Mouse (Mus musculus): ENCODE measurements at regions not wholly inside any gene's neighbourhood (a gene's known extent, or its start where the extent isn't known, plus 50 kb on each side); places are given as distances from the start of the nearest gene placed in this dataset.

- no peak overlapping the region for H3K27ac ChIP-seq (ENCODE audit: control insufficient read depth, low read depth, low read length)
- DNase-seq (ENCODE audit: low read depth, low spot score): no peak
- no peaks in the 10 kb centered on the region for H3K4me1 ChIP-seq (ENCODE audit: control insufficient read depth in 1 of 2, insufficient read depth in 2 of 2, low read length in 2 of 2)
- no peak overlapping the region for H3K4me3 ChIP-seq (ENCODE audit: control insufficient read depth in 1 of 2, insufficient read depth in 1 of 2, low read depth in 2 of 2, low read length in 2 of 2)
- H3K36me3 ChIP-seq (ENCODE audit: control insufficient read depth in 1 of 2, insufficient read depth in 2 of 2, low read length in 2 of 2): no peaks in the 10 kb centered on the region
- no peaks in the 10 kb centered on the region for H3K9me3 ChIP-seq (replicated peaks; ENCODE audit: insufficient read depth, low read length)
- no peak for TF ChIP-seq CHD2 (IDR thresholded peaks at IDR 0.05; ENCODE audit: low read length)
- no peaks in the 10 kb centered on the region for H3K27me3 ChIP-seq (ENCODE audit: control insufficient read depth in 1 of 2, insufficient read depth in 2 of 2, low read length in 2 of 2)
- H3K9ac ChIP-seq (ENCODE audit: control insufficient read depth, low read depth, low read length, poor library complexity, severe bottlenecking): no peak overlapping the region
- H3K79me2 ChIP-seq (ENCODE audit: control insufficient read depth, insufficient read depth, low read length, poor library complexity): no peaks in the 10 kb centered on the region
These were observed 1371.0 kb upstream of the Adam24 start for GRCm38 (mm10) chr8:39303742-39304336.

DNA sequence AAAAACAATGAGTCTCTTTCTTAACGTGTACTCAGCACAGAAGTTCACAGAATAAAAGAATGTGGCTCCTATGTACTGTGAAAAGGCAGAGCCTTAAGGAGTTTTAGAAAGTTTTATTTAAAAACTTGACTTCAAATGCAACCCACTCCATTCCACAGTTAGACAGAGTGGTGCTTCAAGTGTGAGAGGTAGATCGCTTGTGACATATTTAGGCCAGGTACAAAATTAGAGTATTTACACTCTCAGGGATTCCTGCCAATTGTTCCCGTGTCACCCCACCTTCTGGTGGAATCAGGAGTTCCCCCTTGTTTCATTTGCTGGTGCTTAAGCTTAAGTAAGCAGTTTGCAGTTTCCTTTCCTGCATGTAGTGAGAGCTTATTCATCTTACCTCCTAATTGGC, 1361.0 kb upstream of the Adam24 start:
- Histone ChIP-seq H3K9me3 (replicated peaks; ENCODE audit: insufficient read depth, low read length) (no peaks in the 10 kb centered on the region), H3K27ac (ENCODE audit: control insufficient read depth, low read depth, low read length) (no peak overlapping the region), H3K36me3 (ENCODE audit: control insufficient read depth in 1 of 2, insufficient read depth in 2 of 2, low read length in 2 of 2) (no peaks in the 10 kb centered on the region), H3K27me3 (ENCODE audit: control insufficient read depth in 1 of 2, insufficient read depth in 2 of 2, low read length in 2 of 2) (no peaks in the 10 kb centered on the region), H3K79me2 (ENCODE audit: control insufficient read depth, insufficient read depth, low read length, poor library complexity) (no peaks in the 10 kb centered on the region), H3K4me1 (ENCODE audit: control insufficient read depth in 1 of 2, insufficient read depth in 2 of 2, low read length in 2 of 2) (no peaks in the 10 kb centered on the region), H3K4me3 (ENCODE audit: control insufficient read depth in 1 of 2, insufficient read depth in 1 of 2, low read depth in 2 of 2, low read length in 2 of 2) (no peak overlapping the region), H3K9ac (ENCODE audit: control insufficient read depth, low read depth, low read length, poor library complexity, severe bottlenecking) (no peak overlapping the region)
- no peak for DNase-seq (ENCODE audit: low read depth, low spot score)
- TF ChIP-seq MAZ (IDR thresholded peaks at IDR 0.05; ENCODE audit: low read depth, low read length) (no peak), RAD21 (IDR thresholded peaks at IDR 0.05; ENCODE audit: low read depth, low read length) (no peak), POLR2AphosphoS2 (IDR thresholded peaks at IDR 0.05; ENCODE audit: low read length) (no peak), MYC (IDR thresholded peaks at IDR 0.05; ENCODE audit: low read depth, low read length) (no peak), SMC3 (IDR thresholded peaks at IDR 0.05; ENCODE audit: low read depth, low read length) (no peak), MXI1 (IDR thresholded peaks at IDR 0.05; ENCODE audit: low read depth, low read length) (no peak), EP300 (IDR thresholded peaks at IDR 0.05; ENCODE audit: low read depth in 1 of 2, low read length in 2 of 2) (no peak), JUND (IDR thresholded peaks at IDR 0.05; ENCODE audit: low read depth, low read length) (no peak), ETS1 (IDR thresholded peaks at IDR 0.05; ENCODE audit: low read depth, low read length) (no peak), KAT2A (conservative IDR thresholded peaks at IDR 0.05; ENCODE audit: low read depth, low read length) (no peak), BHLHE40 (IDR thresholded peaks at IDR 0.05; ENCODE audit: borderline replicate concordance, low read depth, low read length) (no peak), TAL1 (IDR thresholded peaks at IDR 0.05; ENCODE audit: low read length) (no peak), ELF1 (IDR thresholded peaks at IDR 0.05; ENCODE audit: low read depth, low read length) (no peak), CHD2 (IDR thresholded peaks at IDR 0.05; ENCODE audit: low read length) (no peak), ZMIZ1 (IDR thresholded peaks at IDR 0.05; ENCODE audit: low read depth, low read length) (no peak)

All from MEL (cell line).